Mouse (Mus musculus) brain, embryonic 14.5 days (tissue): ENCODE results near the gene Agpat3.

Source experiments
- CTCF ChIP-seq: fragments of 200-500 bp; IDR thresholded peaks from 2 replicates; pipeline ENCODE4 v1.5.1; 2012; ENCODE audit warnings: inconsistent platforms, mild to moderate bottlenecking, moderate library complexity, borderline replicate concordance; ENCODE audit not compliant: insufficient read depth, insufficient read length; ENCODE audit errors: extremely low read depth
- POLR2A ChIP-seq: fragments of 200-500 bp; IDR thresholded peaks from 2 replicates; pipeline ENCODE4 v1.6.1; 2012; ENCODE audit warnings: mild to moderate bottlenecking, inconsistent platforms, borderline replicate concordance; ENCODE audit not compliant: poor library complexity, insufficient read depth, insufficient read length, severe bottlenecking; ENCODE audit errors: extremely low read depth

GRCm38 (mm10) chr10:78396625-78396885 is 44.3 kb upstream of the Agpat3 start:
- TF ChIP-seq POLR2A (no peak), CTCF (no peak)
